Mouse (Mus musculus) midbrain, embryonic 14.5 days (tissue): ENCODE measurements around the gene Acp4. TPM values are rescaled to one million over a fixed set of nuclear protein-coding genes. Genes with fewer than 3 reads are reported as not detected.

Experiments used
- ATAC-seq: fragments of 200-750 bp; cut with Nextera tagmentation; 2 replicates; pipeline ENCODE4 v1.8.0; 2017; ENCODE audit warnings: moderate number of reproducible peaks, moderate library complexity; ENCODE audit not compliant: low FRiP score, low TSS enrichment
- DNase-seq: peaks from one replicate; pipeline ENCODE4 v3.0.0-alpha.2; 2015
- H3K27ac ChIP-seq: fragments of 300-500 bp; sonication (generic); replicated peaks from 2 replicates; pipeline ENCODE4 v1.5.1; 2014; ENCODE audit warnings: mild to moderate bottlenecking, low read depth, low read length, moderate library complexity
- H3K27me3 ChIP-seq: fragments of 300-500 bp; sonication (generic); 2 replicates; pipeline ENCODE4 v1.6.1; 2014; ENCODE audit warnings: low read length, control low read depth, mixed read lengths; ENCODE audit not compliant: control insufficient read depth, insufficient read depth
- H3K36me3 ChIP-seq: fragments of 300-500 bp; sonication (generic); 2 replicates; pipeline ENCODE4 v1.6.1; 2014; ENCODE audit warnings: low read length, control low read depth; ENCODE audit not compliant: control insufficient read depth, insufficient read depth
- H3K4me1 ChIP-seq: fragments of 300-500 bp; sonication (generic); 2 replicates; pipeline ENCODE4 v1.6.1; 2014; ENCODE audit warnings: mild to moderate bottlenecking, antibody characterized with exemption, low read length, control low read depth; ENCODE audit not compliant: control insufficient read depth, insufficient read depth
- H3K4me2 ChIP-seq: fragments of 300-500 bp; sonication (generic); 2 replicates; pipeline ENCODE4 v1.6.1; 2014; ENCODE audit warnings: mild to moderate bottlenecking, low read length, moderate library complexity
- H3K4me3 ChIP-seq: fragments of 300-500 bp; sonication (generic); replicated peaks from 2 replicates; pipeline ENCODE4 v1.5.1; 2014; ENCODE audit warnings: low read depth, low read length
- H3K9ac ChIP-seq: fragments of 300-500 bp; sonication (generic); replicated peaks from 2 replicates; pipeline ENCODE4 v1.6.1; 2014; ENCODE audit warnings: mild to moderate bottlenecking, low read length, moderate library complexity
- H3K9me3 ChIP-seq: fragments of 300-500 bp; sonication (generic); 2 replicates; pipeline ENCODE4 v1.6.1; 2016; ENCODE audit warnings: low read length, control low read depth, mixed read lengths; ENCODE audit not compliant: control insufficient read depth
- WGBS: fragments of 180-500 bp; shearing (Covaris S2); extraction: QIAGEN DNeasy Blood & Tissue Kit; methylation state at CpG from one replicate; pipeline ENCODE4 v1.1.7; 2014; 5-methylcytosine and 5-hydroxymethylcytosine counted together
- polyA plus RNA-seq: library from polyadenylated mRNA; unstranded; fragments of >200 nt; fragmentation: Nextera tagmentation; extraction: Ambion mirVana; gene quantifications from 2 replicates; pipeline ENCODE4 v1.2.1, GENCODE M21; 2014

Acp4 gene
- polyA plus RNA-seq, 1 experiment from 2014 or later, result not detected

GRCm38 (mm10) chr7:44290986-44291385 lies 33.8 kb upstream of the Acp4 start:
- H3K4me2 ChIP-seq, result no peak overlapping the region
- ATAC-seq, result no peak
- no peak overlapping the region for H3K27ac ChIP-seq
- H3K27me3 ChIP-seq, result no peaks in the 10 kb centered on the region
- 84% methylated on average over 4 of the region's 4 CpGs for whole genome bisulfite sequencing
- no peak for DNase-seq
- no peak overlapping the region for H3K9ac ChIP-seq
- H3K36me3 ChIP-seq, result no peaks in the 10 kb centered on the region
- H3K9me3 ChIP-seq, result no peaks in the 10 kb centered on the region
- H3K4me3 ChIP-seq, result no peak overlapping the region
- no peaks in the 10 kb centered on the region for H3K4me1 ChIP-seq

GRCm38 (mm10) chr7:44287760-44288159 lies 30.6 kb upstream of the Acp4 start:
- Histone ChIP-seq H3K27me3 (no peaks in the 10 kb centered on the region), H3K4me1 (no peaks in the 10 kb centered on the region), H3K4me2 (no peak overlapping the region), H3K4me3 (no peak overlapping the region), H3K27ac (no peak overlapping the region), H3K36me3 (no peaks in the 10 kb centered on the region), H3K9me3 (no peaks in the 10 kb centered on the region), H3K9ac (no peak overlapping the region)
- ATAC-seq (no peak), DNase-seq (no peak)
- WGBS, result 48% methylated on average over 7 of the region's 7 CpGs

GRCm38 (mm10) chr7:44281586-44281985 lies 24.4 kb upstream of the Acp4 start:
- WGBS, result 76% methylated on average over 7 of the region's 7 CpGs

GRCm38 (mm10) chr7:44280959-44281358 lies 23.8 kb upstream of the Acp4 start:
- no peaks in the 10 kb centered on the region for H3K36me3 ChIP-seq
- 72% methylated on average over 1 of the region's 1 CpGs for WGBS
- H3K4me2 ChIP-seq, result no peak overlapping the region
- H3K9me3 ChIP-seq, result no peaks in the 10 kb centered on the region
- H3K4me3 ChIP-seq, result no peak overlapping the region
- no peaks in the 10 kb centered on the region for H3K27me3 ChIP-seq
- H3K27ac ChIP-seq, result no peak overlapping the region
- no peaks in the 10 kb centered on the region for H3K4me1 ChIP-seq
- DNase-seq (peak; percentile 21), ATAC-seq (no peak)
- H3K9ac ChIP-seq, result no peak overlapping the region

More at GRCm38 (mm10) chr7:44281586-44281985, 24.4 kb upstream of the Acp4 start:
- ATAC-seq, result no peak
- H3K9me3 ChIP-seq, result no peaks in the 10 kb centered on the region
- H3K36me3 ChIP-seq, result no peaks in the 10 kb centered on the region
- peak; percentile 30 for DNase-seq
- no peak overlapping the region for H3K4me2 ChIP-seq
- no peaks in the 10 kb centered on the region for H3K4me1 ChIP-seq
- H3K27ac ChIP-seq, result no peak overlapping the region
- no peak overlapping the region for H3K9ac ChIP-seq
- H3K4me3 ChIP-seq, result no peak overlapping the region
- H3K27me3 ChIP-seq, result no peaks in the 10 kb centered on the region

GRCm38 (mm10) chr7:44277250-44277622 lies 20.1 kb upstream of the Acp4 start:
- H3K4me3 ChIP-seq, result no peak overlapping the region
- H3K4me1 ChIP-seq, result no peaks in the 10 kb centered on the region
- no peak overlapping the region for H3K4me2 ChIP-seq
- H3K9me3 ChIP-seq, result no peaks in the 10 kb centered on the region
- 44% methylated on average over 2 of the region's 2 CpGs for WGBS
- DNase-seq (peak; percentile 64), ATAC-seq (no peak)
- H3K27ac ChIP-seq, result no peak overlapping the region
- H3K9ac ChIP-seq, result no peak overlapping the region
- H3K36me3 ChIP-seq, result no peaks in the 10 kb centered on the region
- no peaks in the 10 kb centered on the region for H3K27me3 ChIP-seq

GRCm38 (mm10) chr7:44276461-44277249 lies 19.5 kb upstream of the Acp4 start:
- DNase-seq (no peak), ATAC-seq (no peak)
- Histone ChIP-seq H3K4me2 (no peak overlapping the region), H3K9me3 (no peaks in the 10 kb centered on the region), H3K4me1 (no peaks in the 10 kb centered on the region), H3K27ac (no peak overlapping the region), H3K36me3 (no peaks in the 10 kb centered on the region), H3K27me3 (no peaks in the 10 kb centered on the region), H3K4me3 (no peak overlapping the region), H3K9ac (no peak overlapping the region)
- 61% methylated on average over 10 of the region's 10 CpGs for WGBS

GRCm38 (mm10) chr7:44275546-44275945 lies 18.4 kb upstream of the Acp4 start:
- Histone ChIP-seq H3K4me2 (no peak overlapping the region), H3K9me3 (no peaks in the 10 kb centered on the region), H3K27me3 (no peaks in the 10 kb centered on the region), H3K4me3 (no peak overlapping the region), H3K36me3 (no peaks in the 10 kb centered on the region), H3K9ac (no peak overlapping the region), H3K27ac (no peak overlapping the region), H3K4me1 (no peaks in the 10 kb centered on the region)
- ATAC-seq, result no peak
- WGBS, result 80% methylated on average over 3 of the region's 3 CpGs
- DNase-seq, result no peak

- H3K9me3 ChIP-seq, result no peaks in the 10 kb centered on the region
- H3K27ac ChIP-seq, result no peak overlapping the region
- H3K27me3 ChIP-seq, result no peaks in the 10 kb centered on the region
- ATAC-seq (no peak), DNase-seq (no peak)
- WGBS, result 55% methylated on average over 11 of the region's 11 CpGs
- no peak overlapping the region for H3K9ac ChIP-seq
- no peaks in the 10 kb centered on the region for H3K4me1 ChIP-seq
- no peak overlapping the region for H3K4me2 ChIP-seq
- no peak overlapping the region for H3K4me3 ChIP-seq
- no peaks in the 10 kb centered on the region for H3K36me3 ChIP-seq
Measured at GRCm38 (mm10) chr7:44274096-44274495, 16.9 kb upstream of the Acp4 start.

GRCm38 (mm10) chr7:44273446-44273845 lies 16.3 kb upstream of the Acp4 start:
- H3K4me3 ChIP-seq, result no peak overlapping the region
- H3K27ac ChIP-seq, result no peak overlapping the region
- no peaks in the 10 kb centered on the region for H3K27me3 ChIP-seq
- H3K4me2 ChIP-seq, result no peak overlapping the region
- H3K36me3 ChIP-seq, result no peaks in the 10 kb centered on the region
- no peak for DNase-seq
- H3K9ac ChIP-seq, result no peak overlapping the region
- ATAC-seq, result no peak
- whole genome bisulfite sequencing, result 58% methylated on average over 7 of the region's 7 CpGs
- H3K9me3 ChIP-seq, result no peaks in the 10 kb centered on the region
- no peaks in the 10 kb centered on the region for H3K4me1 ChIP-seq
